Mouse (Mus musculus) liver, adult 2 months (tissue): ENCODE measurements around the gene Gtse1. TPM values are rescaled to one million over a fixed set of nuclear protein-coding genes. Genes with fewer than 3 reads are reported as not detected.

Experiments
- DNase-seq: peaks from one replicate; pipeline ENCODE4 v3.0.0-alpha.2; 2011; ENCODE audit warnings: low read depth, low spot score; ENCODE audit errors: extremely low read depth
- H3K27ac ChIP-seq: fragments of 200-500 bp; replicated peaks from 2 replicates; pipeline ENCODE4 v1.5.1; 2012; ENCODE audit warnings: low read depth, mild to moderate bottlenecking, control low read depth, inconsistent platforms, low read length; ENCODE audit not compliant: insufficient read depth
- H3K27me3 ChIP-seq: fragments of 200-500 bp; 2 replicates; pipeline ENCODE4 v1.6.1; 2012; ENCODE audit warnings: mild to moderate bottlenecking, moderate library complexity, low read length, inconsistent platforms; ENCODE audit not compliant: control insufficient read depth, insufficient read depth
- H3K36me3 ChIP-seq: fragments of 200-500 bp; 2 replicates; pipeline ENCODE4 v1.6.1; 2012; ENCODE audit warnings: low read length, inconsistent platforms; ENCODE audit not compliant: control insufficient read depth, insufficient read depth
- H3K4me1 ChIP-seq: fragments of 200-500 bp; 2 replicates; pipeline ENCODE4 v1.6.1; 2011; ENCODE audit warnings: low read length; ENCODE audit not compliant: control insufficient read depth, insufficient read depth
- H3K4me3 ChIP-seq: fragments of 200-500 bp; 2 replicates; pipeline ENCODE4 v1.5.1; 2011; ENCODE audit warnings: low read depth, mild to moderate bottlenecking, control low read depth, low read length, moderate library complexity; ENCODE audit not compliant: insufficient read depth
- H3K79me2 ChIP-seq: fragments of 200-500 bp; 2 replicates; pipeline ENCODE4 v1.6.1; 2012; ENCODE audit warnings: inconsistent platforms, mild to moderate bottlenecking, low read length, moderate library complexity; ENCODE audit not compliant: control insufficient read depth, insufficient read depth
- H3K9ac ChIP-seq: fragments of 200-500 bp; 2 replicates; pipeline ENCODE4 v1.6.1; 2012; ENCODE audit warnings: low read depth, mild to moderate bottlenecking, control low read depth, inconsistent platforms, low read length
- CTCF ChIP-seq: fragments of 200-500 bp; IDR thresholded peaks from 2 replicates; pipeline ENCODE4 v1.5.1; 2011; ENCODE audit warnings: low read depth, low read length, control low read depth
- POLR2A ChIP-seq: fragments of 200-500 bp; IDR thresholded peaks from 2 replicates; pipeline ENCODE4 v1.6.1; 2011; ENCODE audit warnings: low read length, control low read depth; ENCODE audit not compliant: insufficient read depth; ENCODE audit errors: extremely low read depth
- WGBS: fragments of 180-500 bp; shearing (Covaris S2); methylation state at CpG from one replicate; pipeline ENCODE4 v1.1.7; 2018; 5-methylcytosine and 5-hydroxymethylcytosine counted together
- polyA plus RNA-seq: library from polyadenylated mRNA; depleted of rRNA; stranded (reverse); fragments of >200 nt; gene quantifications from 2 replicates; pipeline ENCODE4 v1.2.3, GENCODE M21; 2012
- total RNA-seq: library from RNA; depleted of rRNA; stranded (reverse); fragments of >200 nt; gene quantifications from 2 replicates; pipeline ENCODE4 v1.2.3, GENCODE M21; 2014

The Gtse1 gene
- total and polyA plus RNA-seq, 2 experiments, result 0.28 to 0.33 TPM

DNA sequence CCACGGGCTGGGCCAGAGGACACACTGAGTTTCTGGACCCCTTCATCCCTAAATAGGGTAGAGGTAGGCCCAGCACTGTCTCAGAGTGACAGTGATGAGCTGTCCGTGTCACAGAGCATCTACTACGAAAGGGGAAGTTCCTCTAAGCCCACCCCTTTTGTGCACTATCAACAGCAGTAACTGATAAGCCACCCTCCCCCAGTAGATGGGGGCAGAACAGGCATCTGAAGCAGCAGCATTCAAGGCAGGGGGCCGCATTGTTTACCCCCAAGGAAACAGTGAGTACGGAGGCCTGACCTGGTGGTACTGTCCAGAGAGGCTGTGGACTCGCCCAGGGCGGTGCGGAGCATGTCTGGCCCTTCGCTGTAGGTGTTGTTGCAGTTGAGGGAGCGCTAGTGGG lies 43.0 kb downstream of the Gtse1 start:
- WGBS, result 86% methylated on average over 10 of the region's 10 CpGs
- H3K9ac ChIP-seq, result no peak overlapping the region
- no peaks in the 10 kb centered on the region; the same call in 1 of the 2 replicates for H3K36me3 ChIP-seq
- no peak for TF ChIP-seq POLR2A
- no peak for TF ChIP-seq CTCF
- no peaks in the 10 kb centered on the region for H3K79me2 ChIP-seq
- H3K27me3 ChIP-seq, result no peaks in the 10 kb centered on the region
- H3K27ac ChIP-seq, result no peak overlapping the region
- H3K4me3 ChIP-seq, result no peak overlapping the region
- no peaks in the 10 kb centered on the region for H3K4me1 ChIP-seq
- no peak for DNase-seq

- TF ChIP-seq POLR2A (no peak), CTCF (peak; percentile 47)
- Histone ChIP-seq H3K4me1 (no peaks in the 10 kb centered on the region), H3K4me3 (no peak overlapping the region), H3K36me3 (no peaks in the 10 kb centered on the region; the same call in 1 of the 2 replicates), H3K27me3 (no peaks in the 10 kb centered on the region), H3K79me2 (no peaks in the 10 kb centered on the region), H3K9ac (no peak overlapping the region), H3K27ac (no peak overlapping the region)
- no peak for DNase-seq
- WGBS, result 73% methylated on average over 8 of the region's 8 CpGs
Observed at GRCm38 (mm10) chr15:85903826-85904225, 44.3 kb downstream of the Gtse1 start.

DNA sequence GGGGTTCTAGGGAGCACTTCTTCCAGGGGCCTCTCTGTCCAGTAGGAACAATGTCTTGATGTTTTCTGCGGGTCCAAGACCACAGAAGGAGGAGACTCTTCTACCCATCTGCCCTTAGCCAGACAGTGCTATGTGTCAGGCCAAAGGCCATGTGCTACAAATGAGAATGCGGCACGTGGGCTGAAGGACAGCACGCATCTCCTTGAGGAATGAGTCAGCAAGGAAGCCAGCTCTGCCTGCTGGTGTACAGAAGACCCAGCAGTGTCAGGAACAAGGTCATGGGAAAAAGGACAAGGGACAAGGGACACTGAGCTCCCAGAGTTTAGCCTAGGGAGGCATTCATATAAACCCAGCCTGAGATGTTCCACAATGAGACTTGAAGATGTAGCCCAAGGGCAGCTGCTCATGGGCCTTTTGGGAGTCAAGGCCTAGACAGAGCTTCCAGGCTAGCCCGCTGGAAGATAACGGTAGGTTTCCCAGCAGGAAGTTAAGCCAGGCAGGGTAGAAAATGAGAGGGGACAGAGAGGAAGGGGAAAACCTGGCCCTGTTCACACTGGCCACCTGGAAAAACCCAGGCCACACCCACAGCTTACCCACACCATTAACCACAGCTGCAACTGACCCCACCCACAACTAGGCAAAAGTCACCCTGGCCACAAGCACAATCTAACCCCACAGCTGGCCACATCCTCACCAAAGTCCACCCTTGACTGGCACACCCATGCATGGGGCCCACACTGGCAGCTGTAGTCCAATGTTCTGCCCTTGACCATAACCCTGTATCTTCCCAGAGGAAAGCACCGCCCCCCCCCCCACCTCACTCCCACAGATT lies 49.3 kb downstream of the Gtse1 start:
- Histone ChIP-seq H3K27me3 (no peaks in the 10 kb centered on the region), H3K36me3 (peaks cover 2% of the 10 kb centered on the region), H3K9ac (no peak overlapping the region), H3K79me2 (no peaks in the 10 kb centered on the region), H3K4me3 (no peak overlapping the region), H3K27ac (no peak overlapping the region), H3K4me1 (no peaks in the 10 kb centered on the region)
- TF ChIP-seq CTCF (no peak), POLR2A (no peak)
- WGBS, result 81% methylated on average over 7 of the region's 7 CpGs
- no peak for DNase-seq

DNA sequence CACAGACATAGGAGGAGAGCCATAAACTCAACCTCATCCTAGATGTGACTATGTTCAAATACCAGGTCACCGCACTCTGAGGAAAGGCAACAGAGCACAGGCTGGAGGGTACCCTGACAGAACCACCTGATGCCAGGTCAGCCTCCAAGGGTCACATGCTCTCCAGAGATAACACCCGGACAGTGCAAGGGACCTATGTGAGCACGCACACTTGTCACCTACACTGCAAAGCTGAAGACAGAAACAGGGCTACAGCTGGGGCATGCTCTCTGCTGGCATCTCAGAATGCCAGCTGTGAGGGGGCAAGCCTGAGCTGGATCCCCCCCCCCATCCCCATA lies 49.9 kb downstream of the Gtse1 start:
- no peak overlapping the region for H3K9ac ChIP-seq
- peaks cover 4% of the 10 kb centered on the region for H3K36me3 ChIP-seq
- H3K4me3 ChIP-seq, result no peak overlapping the region
- TF ChIP-seq CTCF (no peak), POLR2A (no peak)
- no peak overlapping the region for H3K27ac ChIP-seq
- H3K4me1 ChIP-seq, result no peaks in the 10 kb centered on the region
- DNase-seq, result no peak
- no peaks in the 10 kb centered on the region for H3K79me2 ChIP-seq
- WGBS, result 97% methylated on average over 3 of the region's 3 CpGs
- no peaks in the 10 kb centered on the region for H3K27me3 ChIP-seq

DNA sequence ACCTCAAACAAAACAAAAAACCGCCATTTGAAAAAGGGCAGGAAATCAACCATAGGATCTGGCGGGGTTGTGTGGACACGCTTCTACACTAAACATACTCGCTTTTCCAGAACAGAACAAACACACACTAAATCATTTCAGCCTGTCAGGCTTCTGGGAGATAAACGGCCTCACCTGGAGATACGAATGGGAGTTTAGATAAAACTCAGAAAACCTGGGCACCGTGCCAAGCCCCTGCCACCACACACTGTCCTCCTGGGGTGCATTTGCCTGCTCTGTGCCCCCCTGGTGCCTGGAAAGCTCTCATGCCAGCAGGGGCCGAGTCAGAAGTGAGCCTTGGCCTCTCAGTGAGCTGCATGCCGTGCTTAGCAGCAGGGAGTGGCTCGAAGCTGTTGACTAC lies 50.4 kb downstream of the Gtse1 start:
- H3K79me2 ChIP-seq, result no peaks in the 10 kb centered on the region
- peaks cover 4% of the 10 kb centered on the region for H3K36me3 ChIP-seq
- H3K27ac ChIP-seq, result no peak overlapping the region
- no peak for TF ChIP-seq POLR2A
- DNase-seq, result no peak
- H3K4me1 ChIP-seq, result no peaks in the 10 kb centered on the region
- H3K9ac ChIP-seq, result no peak overlapping the region
- H3K4me3 ChIP-seq, result no peak overlapping the region
- no peaks in the 10 kb centered on the region for H3K27me3 ChIP-seq
- 71% methylated on average over 10 of the region's 10 CpGs for WGBS

GRCm38 (mm10) chr15:85913605-85914004 lies 54.1 kb downstream of the Gtse1 start:
- WGBS, result 38% methylated on average over 2 of the region's 2 CpGs
- peaks cover 4% of the 10 kb centered on the region for H3K36me3 ChIP-seq
- no peak overlapping the region for H3K4me3 ChIP-seq
- H3K27ac ChIP-seq, result no peak overlapping the region
- peak; percentile 42 for DNase-seq
- H3K4me1 ChIP-seq, result no peaks in the 10 kb centered on the region
- H3K9ac ChIP-seq, result no peak overlapping the region
- H3K27me3 ChIP-seq, result no peaks in the 10 kb centered on the region
- peak; percentile 97 for TF ChIP-seq CTCF
- no peak for TF ChIP-seq POLR2A
- H3K79me2 ChIP-seq, result no peaks in the 10 kb centered on the region
